Mouse (Mus musculus): ENCODE data around the gene Ier5.

Ier5 gene

DNA sequence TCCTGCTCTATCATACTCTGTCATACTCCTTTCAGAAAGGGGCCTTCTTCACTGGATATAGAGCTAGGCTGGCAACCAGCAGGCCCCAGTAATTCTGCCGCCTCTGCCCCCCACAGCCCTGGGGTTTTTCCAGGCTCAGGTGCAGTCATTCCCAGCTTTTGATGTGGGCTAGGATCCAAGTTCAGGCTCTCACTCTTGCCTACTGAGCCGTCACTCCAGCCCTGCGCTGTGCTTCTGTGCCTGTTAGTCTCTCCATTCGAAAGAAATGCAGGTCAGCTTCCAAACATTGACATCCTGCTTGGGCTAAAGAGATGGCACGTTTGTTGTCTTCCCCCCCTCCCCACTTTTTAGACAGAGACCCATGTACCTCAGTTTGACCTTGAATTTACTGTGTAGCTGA lies 39.2 kb downstream of the Ier5 start:
- no peak for TF ChIP-seq NANOG (IDR thresholded peaks at IDR 0.05; ENCODE audit: borderline replicate concordance, low read length)
- TF ChIP-seq CTCF (conservative IDR thresholded peaks at IDR 0.05; ENCODE audit: low read length), result no peak
- no peak for TF ChIP-seq POU5F1 (IDR thresholded peaks at IDR 0.05; ENCODE audit: borderline replicate concordance, low read length)
- Histone ChIP-seq H3K4me1 (replicated peaks; ENCODE audit: low read depth, low read length) (peaks cover 50% of the 10 kb centered on the region), H3K36me3 (ENCODE audit: insufficient read depth, low read length) (no peaks in the 10 kb centered on the region), H3K27me3 (ENCODE audit: insufficient read depth, low read length) (peaks cover 57% of the 10 kb centered on the region), H3K4me3 (replicated peaks; ENCODE audit: low read length) (0 out of 2 replicates have a peak overlapping the region, but pooled peaks have one; percentile 17), H3K9me3 (ENCODE audit: low read length) (no peaks in the 10 kb centered on the region)

DNA sequence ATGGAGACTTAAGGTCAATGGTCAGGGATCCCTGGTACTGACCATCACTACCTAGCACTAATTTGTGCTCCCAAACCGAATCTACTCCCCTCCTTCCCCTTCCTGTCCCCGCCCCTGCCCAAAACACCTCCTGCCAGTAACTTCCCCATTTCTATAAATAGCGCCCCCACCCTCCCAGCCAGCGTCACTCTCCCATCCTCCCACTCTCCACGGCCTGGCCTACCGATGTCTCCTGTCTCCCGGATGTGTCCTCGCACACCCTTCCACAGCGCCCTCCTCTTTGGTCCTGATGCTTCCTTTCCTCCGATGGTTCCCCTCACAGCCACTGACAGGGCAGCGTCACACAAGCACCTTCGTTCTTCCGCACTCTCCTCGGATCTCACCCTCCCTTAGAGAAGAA lies 39.9 kb downstream of the Ier5 start:
- Histone ChIP-seq H3K4me3 (replicated peaks; ENCODE audit: low read length) (peak overlapping the region; percentile 17; the same call in 1 of the 2 replicates), H3K4me1 (replicated peaks; ENCODE audit: low read depth, low read length) (peaks cover 55% of the 10 kb centered on the region), H3K27me3 (ENCODE audit: insufficient read depth, low read length) (peaks cover 50% of the 10 kb centered on the region), H3K9me3 (ENCODE audit: low read length) (no peaks in the 10 kb centered on the region; the same call in 1 of the 2 replicates), H3K36me3 (ENCODE audit: insufficient read depth, low read length) (no peaks in the 10 kb centered on the region)
- TF ChIP-seq CTCF (conservative IDR thresholded peaks at IDR 0.05; ENCODE audit: low read length) (no peak), POU5F1 (IDR thresholded peaks at IDR 0.05; ENCODE audit: borderline replicate concordance, low read length) (no peak), NANOG (IDR thresholded peaks at IDR 0.05; ENCODE audit: borderline replicate concordance, low read length) (no peak)

DNA sequence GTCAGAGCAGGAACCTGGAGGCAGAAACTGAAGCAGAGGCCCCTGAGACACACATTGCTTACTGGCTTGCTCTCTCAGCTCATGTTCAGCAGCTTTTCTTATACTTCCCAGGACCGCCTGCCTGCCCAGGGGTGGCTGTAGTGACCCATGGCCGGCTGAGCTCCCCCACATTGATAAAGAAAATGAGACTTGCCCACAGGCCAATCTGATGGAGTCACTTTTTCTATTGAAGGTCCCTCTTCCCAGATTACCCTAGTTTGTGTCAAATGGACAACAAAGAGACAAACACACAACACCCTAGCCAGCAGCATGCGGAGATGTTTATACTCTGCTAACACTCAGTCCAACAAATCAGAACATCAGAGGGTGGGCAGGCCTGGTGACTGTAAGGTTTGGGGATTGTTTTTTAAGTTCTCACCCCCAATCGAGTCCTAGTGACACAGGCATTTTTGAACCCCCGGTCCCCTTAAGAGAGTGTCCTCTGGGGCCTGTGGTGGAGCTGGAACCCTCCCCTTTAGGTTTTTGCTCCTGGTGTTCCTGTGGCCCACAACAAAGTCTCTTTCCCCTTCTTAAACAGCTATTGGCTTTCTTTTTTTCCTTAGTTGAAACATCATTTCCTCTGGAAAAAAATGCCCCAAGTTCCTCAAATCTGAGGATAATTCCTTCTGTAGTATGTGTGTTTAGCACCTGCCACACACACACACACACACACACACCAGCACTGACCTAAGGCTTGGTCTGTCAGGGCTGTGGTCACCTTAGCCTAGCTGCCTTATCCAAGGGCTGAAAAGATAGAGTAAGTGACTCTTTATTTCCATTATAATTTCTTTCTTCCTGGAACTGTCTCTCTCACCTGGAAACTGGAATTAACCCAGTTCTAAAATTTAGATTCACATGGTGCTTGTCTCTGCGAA lies 41.1 kb downstream of the Ier5 start:
- Histone ChIP-seq H3K9me3 (ENCODE audit: low read length) (peaks cover 3% of the 10 kb centered on the region; the same call in 1 of the 2 replicates), H3K4me3 (replicated peaks; ENCODE audit: low read length) (no peak overlapping the region), H3K4me1 (replicated peaks; ENCODE audit: low read depth, low read length) (peaks cover 57% of the 10 kb centered on the region), H3K36me3 (ENCODE audit: insufficient read depth, low read length) (no peaks in the 10 kb centered on the region), H3K27me3 (ENCODE audit: insufficient read depth, low read length) (peaks cover 39% of the 10 kb centered on the region)
- no peak for TF ChIP-seq NANOG (IDR thresholded peaks at IDR 0.05; ENCODE audit: borderline replicate concordance, low read length)
- TF ChIP-seq CTCF (conservative IDR thresholded peaks at IDR 0.05; ENCODE audit: low read length), result no peak
- TF ChIP-seq POU5F1 (IDR thresholded peaks at IDR 0.05; ENCODE audit: borderline replicate concordance, low read length), result no peak

DNA sequence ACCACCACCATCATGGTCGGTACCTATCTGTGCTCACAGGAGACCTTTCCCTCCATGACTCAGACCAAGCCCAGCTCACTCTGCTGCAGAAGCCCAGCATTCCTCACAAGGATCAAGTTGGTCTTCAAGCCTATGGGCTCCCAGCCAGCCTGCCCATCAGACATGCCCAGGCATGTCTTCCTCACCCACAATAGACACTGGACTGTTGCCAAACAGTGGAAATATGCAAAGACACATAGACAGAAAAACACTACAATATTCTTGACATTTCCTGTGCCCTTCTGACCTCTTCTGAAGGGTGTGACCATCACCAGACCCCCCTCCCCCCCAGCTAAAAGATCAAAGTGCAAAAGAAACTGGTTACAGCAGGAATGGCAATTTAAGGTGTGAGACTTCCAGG lies 43.3 kb downstream of the Ier5 start:
- H3K27me3 ChIP-seq (ENCODE audit: insufficient read depth, low read length), result peaks cover 17% of the 10 kb centered on the region
- H3K9me3 ChIP-seq (ENCODE audit: low read length), result peaks cover 3% of the 10 kb centered on the region; the same call in 1 of the 2 replicates
- no peaks in the 10 kb centered on the region for H3K36me3 ChIP-seq (ENCODE audit: insufficient read depth, low read length)
- H3K4me1 ChIP-seq (replicated peaks; ENCODE audit: low read depth, low read length), result peaks cover 75% of the 10 kb centered on the region
- no peak for TF ChIP-seq POU5F1 (IDR thresholded peaks at IDR 0.05; ENCODE audit: borderline replicate concordance, low read length)
- TF ChIP-seq NANOG (IDR thresholded peaks at IDR 0.05; ENCODE audit: borderline replicate concordance, low read length), result no peak
- no peak for TF ChIP-seq CTCF (conservative IDR thresholded peaks at IDR 0.05; ENCODE audit: low read length)
- no peak overlapping the region for H3K4me3 ChIP-seq (replicated peaks; ENCODE audit: low read length)

DNA sequence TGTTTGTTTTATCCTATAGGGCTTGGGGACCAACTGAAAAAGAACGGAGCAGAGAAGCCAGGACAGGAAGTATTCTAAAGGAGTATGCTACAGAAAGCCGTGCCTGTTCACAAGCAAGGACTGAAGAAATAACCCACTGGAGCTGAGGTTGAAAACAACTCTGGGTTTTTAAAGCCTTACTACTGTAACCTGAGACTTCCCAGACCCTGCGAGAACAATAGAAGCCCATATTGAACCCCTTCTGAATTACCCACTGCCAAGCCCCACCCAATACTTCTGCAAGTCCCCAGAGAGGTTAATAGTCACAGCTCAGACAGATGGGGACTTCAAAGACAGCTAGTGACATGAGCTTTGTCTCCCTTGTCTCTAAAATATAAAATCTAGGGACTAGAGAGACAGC lies 44.4 kb downstream of the Ier5 start:
- Histone ChIP-seq H3K9me3 (ENCODE audit: low read length) (peaks cover 3% of the 10 kb centered on the region; the same call in 1 of the 2 replicates), H3K4me1 (replicated peaks; ENCODE audit: low read depth, low read length) (peaks cover 74% of the 10 kb centered on the region), H3K27me3 (ENCODE audit: insufficient read depth, low read length) (peaks cover 9% of the 10 kb centered on the region; the same call in 1 of the 2 replicates), H3K36me3 (ENCODE audit: insufficient read depth, low read length) (no peaks in the 10 kb centered on the region), H3K4me3 (replicated peaks; ENCODE audit: low read length) (no peak overlapping the region)
- TF ChIP-seq NANOG (IDR thresholded peaks at IDR 0.05; ENCODE audit: borderline replicate concordance, low read length), result no peak
- TF ChIP-seq POU5F1 (IDR thresholded peaks at IDR 0.05; ENCODE audit: borderline replicate concordance, low read length), result no peak
- TF ChIP-seq CTCF (conservative IDR thresholded peaks at IDR 0.05; ENCODE audit: low read length), result no peak

DNA sequence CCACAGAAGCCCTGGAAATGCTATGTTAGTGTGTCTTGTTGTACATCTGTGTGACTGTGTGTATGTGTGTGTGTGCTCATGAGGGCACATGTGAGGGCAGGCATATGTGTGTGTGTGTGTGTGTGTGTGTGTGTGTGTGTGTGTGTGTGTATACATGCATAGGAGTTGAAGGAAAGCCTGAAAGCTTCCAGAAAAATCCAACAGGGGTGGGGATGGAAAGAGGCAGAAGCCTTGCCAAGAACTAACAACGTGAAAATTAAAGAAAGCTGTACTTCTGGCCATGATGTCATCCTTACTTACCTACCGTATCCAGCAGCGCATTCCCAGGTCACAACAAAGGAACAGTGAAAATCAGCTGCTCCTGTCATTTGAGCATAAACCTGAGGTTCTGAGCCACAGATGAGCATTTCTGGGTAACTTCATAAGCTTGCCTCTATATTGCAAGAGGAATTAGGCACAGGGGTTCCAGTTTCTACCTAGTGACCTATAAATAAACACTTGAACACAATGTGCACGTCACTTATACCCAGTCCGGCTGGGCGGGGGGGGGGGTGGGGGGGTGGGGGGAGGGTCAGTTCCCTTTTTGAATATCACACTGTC lies 45.0 kb downstream of the Ier5 start:
- Histone ChIP-seq H3K9me3 (ENCODE audit: low read length) (peaks cover 3% of the 10 kb centered on the region; the same call in 1 of the 2 replicates), H3K4me3 (replicated peaks; ENCODE audit: low read length) (no peak overlapping the region), H3K36me3 (ENCODE audit: insufficient read depth, low read length) (no peaks in the 10 kb centered on the region), H3K27me3 (ENCODE audit: insufficient read depth, low read length) (peaks cover 9% of the 10 kb centered on the region; the same call in 1 of the 2 replicates), H3K4me1 (replicated peaks; ENCODE audit: low read depth, low read length) (peaks cover 76% of the 10 kb centered on the region)
- TF ChIP-seq NANOG (IDR thresholded peaks at IDR 0.05; ENCODE audit: borderline replicate concordance, low read length) (no peak), POU5F1 (IDR thresholded peaks at IDR 0.05; ENCODE audit: borderline replicate concordance, low read length) (no peak), CTCF (conservative IDR thresholded peaks at IDR 0.05; ENCODE audit: low read length) (no peak)

DNA sequence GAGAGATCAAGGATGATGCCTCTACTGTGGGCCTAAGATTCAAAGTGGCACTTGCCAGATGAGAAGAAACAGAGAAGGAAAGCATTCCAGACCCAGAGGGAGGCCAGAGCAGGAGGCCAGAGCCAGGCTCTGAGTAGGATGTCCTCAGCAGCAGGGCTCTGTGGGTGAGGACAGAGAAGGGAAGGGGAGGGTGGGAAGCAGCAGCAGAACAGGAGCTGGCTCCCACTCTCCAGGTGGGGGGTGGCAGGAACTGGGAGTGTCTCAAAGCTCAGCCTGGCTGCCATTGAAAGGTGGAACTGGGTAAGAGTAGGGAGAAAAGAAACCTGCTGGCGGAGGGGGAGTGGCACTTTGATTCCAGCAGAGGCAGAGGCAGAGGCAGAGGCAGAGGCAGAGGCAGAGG lies 46.1 kb downstream of the Ier5 start:
- TF ChIP-seq NANOG (IDR thresholded peaks at IDR 0.05; ENCODE audit: borderline replicate concordance, low read length) (no peak), CTCF (conservative IDR thresholded peaks at IDR 0.05; ENCODE audit: low read length) (no peak), POU5F1 (IDR thresholded peaks at IDR 0.05; ENCODE audit: borderline replicate concordance, low read length) (no peak)

DNA sequence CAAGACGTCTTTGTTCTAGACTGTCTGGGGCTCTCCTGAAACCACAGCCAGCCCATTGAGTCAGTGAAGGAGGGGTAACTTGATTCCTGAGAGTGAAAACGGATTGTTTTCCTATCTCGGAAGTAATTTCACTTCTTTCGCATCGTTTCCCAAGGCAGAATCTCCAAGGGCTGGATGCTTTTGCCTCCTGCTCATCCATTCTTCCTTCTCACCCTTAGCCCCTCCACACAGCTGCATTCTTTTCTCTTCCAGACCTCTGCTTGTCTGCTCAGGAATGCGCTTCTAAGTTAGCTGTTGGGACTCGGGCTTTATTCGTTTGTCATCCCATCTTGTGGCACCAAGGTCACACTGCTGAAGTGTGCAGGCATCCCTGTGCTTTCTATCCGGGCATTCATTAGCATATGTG lies 46.7 kb downstream of the Ier5 start:
- no peaks in the 10 kb centered on the region for H3K36me3 ChIP-seq (ENCODE audit: insufficient read depth, low read length)
- no peak for TF ChIP-seq NANOG (IDR thresholded peaks at IDR 0.05; ENCODE audit: borderline replicate concordance, low read length)
- 0 out of 2 replicates have a peak, but pooled peaks cover 9% of the 10 kb centered on the region for H3K27me3 ChIP-seq (ENCODE audit: insufficient read depth, low read length)
- H3K4me1 ChIP-seq (replicated peaks; ENCODE audit: low read depth, low read length), result peaks cover 72% of the 10 kb centered on the region
- H3K4me3 ChIP-seq (replicated peaks; ENCODE audit: low read length), result no peak overlapping the region
- H3K9me3 ChIP-seq (ENCODE audit: low read length), result peaks cover 3% of the 10 kb centered on the region; the same call in 1 of the 2 replicates

More for the DNA sequence above, 46.1 kb downstream of the Ier5 start:
- Histone ChIP-seq H3K9me3 (ENCODE audit: low read length) (peaks cover 3% of the 10 kb centered on the region; the same call in 1 of the 2 replicates), H3K4me3 (replicated peaks; ENCODE audit: low read length) (no peak overlapping the region), H3K27me3 (ENCODE audit: insufficient read depth, low read length) (peaks cover 5% of the 10 kb centered on the region; the same call in 1 of the 2 replicates), H3K4me1 (replicated peaks; ENCODE audit: low read depth, low read length) (peaks cover 72% of the 10 kb centered on the region), H3K36me3 (ENCODE audit: insufficient read depth, low read length) (no peaks in the 10 kb centered on the region)

Data from E14TG2a.4 (cell line).